Mouse (Mus musculus) hindbrain, postnatal 0 days (tissue): ENCODE data around the gene P4ha1. TPM values are rescaled to one million over a fixed set of nuclear protein-coding genes. Genes with fewer than 3 reads are reported as not detected.
A peak's percentile ranks its signal among the peaks of the same experiment; 100 is the strongest.

ENCODE experiments used
- ATAC-seq: fragments of 200-750 bp; cut with Nextera tagmentation; 2 replicates; pipeline ENCODE4 v1.8.0; 2017; ENCODE audit warnings: mild to moderate bottlenecking, moderate TSS enrichment, moderate library complexity
- DNase-seq: peaks from one replicate; pipeline ENCODE4 v3.0.0-alpha.2; 2015; ENCODE audit warnings: low spot score
- H3K27ac ChIP-seq: fragments of 300-500 bp; sonication (generic); 2 replicates; pipeline ENCODE4 v1.5.1; 2014; ENCODE audit warnings: mild to moderate bottlenecking
- H3K27me3 ChIP-seq: fragments of 300-500 bp; sonication (generic); 2 replicates; pipeline ENCODE4 v1.6.1; 2014; ENCODE audit warnings: low read length, mixed read lengths; ENCODE audit not compliant: insufficient read depth
- H3K36me3 ChIP-seq: fragments of 300-500 bp; sonication (generic); 2 replicates; pipeline ENCODE4 v1.6.1; 2014; ENCODE audit warnings: low read length, mixed read lengths; ENCODE audit not compliant: insufficient read depth
- H3K4me1 ChIP-seq: fragments of 300-500 bp; sonication (generic); 2 replicates; pipeline ENCODE4 v1.6.1; 2014; ENCODE audit warnings: antibody characterized with exemption, low read length, mixed read lengths; ENCODE audit not compliant: insufficient read depth
- H3K4me2 ChIP-seq: fragments of 300-500 bp; sonication (generic); 2 replicates; pipeline ENCODE4 v1.6.1; 2014; ENCODE audit warnings: low read depth, mild to moderate bottlenecking, low read length, moderate library complexity, mixed read lengths
- H3K4me3 ChIP-seq: fragments of 300-500 bp; sonication (generic); 2 replicates; pipeline ENCODE4 v1.5.1; 2014; ENCODE audit warnings: low read length
- H3K9ac ChIP-seq: fragments of 300-500 bp; sonication (generic); replicated peaks from 2 replicates; pipeline ENCODE4 v1.6.1; 2014; ENCODE audit warnings: mild to moderate bottlenecking, low read length, moderate library complexity, mixed read lengths
- H3K9me3 ChIP-seq: fragments of 300-500 bp; sonication (generic); 2 replicates; pipeline ENCODE4 v1.6.1; 2016; ENCODE audit warnings: low read length, mixed read lengths
- CTCF ChIP-seq: IDR thresholded peaks from 2 replicates; pipeline ENCODE4 v1.5.1; 2016; ENCODE audit warnings: antibody characterized with exemption, control low read depth, low read depth
- WGBS: fragments of 180-500 bp; shearing (Covaris S2); extraction: QIAGEN DNeasy Blood & Tissue Kit; methylation state at CpG from one replicate; pipeline ENCODE4 v1.1.7; 2014; 5-methylcytosine and 5-hydroxymethylcytosine counted together
- polyA plus RNA-seq: library from polyadenylated mRNA; unstranded; fragments of >200 nt; fragmentation: Nextera tagmentation; extraction: Ambion mirVana; gene quantifications from 2 replicates; pipeline ENCODE4 v1.2.1, GENCODE M21; 2015
- total RNA-seq: library from RNA; depleted of rRNA; stranded (reverse); fragments of >200 nt; gene quantifications from 2 replicates; pipeline ENCODE4 v1.2.3, GENCODE M21; 2014; rRNA removed

The P4ha1 gene
- 17.6 and 18.3 TPM in 2 replicates for total RNA-seq
- polyA plus RNA-seq: 12.7 and 13.3 TPM in 2 replicates

- 0% methylated on average over 35 of the region's 39 CpGs for WGBS
- Histone ChIP-seq H3K27ac (peak within 1 kb of the TSS; percentile 84), H3K4me3 (peak within 1 kb of the TSS; percentile 69), H3K9me3 (no peaks in the 10 kb centered on the region), H3K4me1 (0 out of 2 replicates have a peak, but pooled peaks cover 10% of the 10 kb centered on the region), H3K4me2 (peak within 1 kb of the TSS; percentile 64), H3K27me3 (no peaks in the 10 kb centered on the region), H3K9ac (peak within 1 kb of the TSS; percentile 79), H3K36me3 (no peaks in the 10 kb centered on the region)
- DNase-seq (peak; percentile 100), ATAC-seq (peak; percentile 100)
- TF ChIP-seq CTCF: peak; percentile 83
These were observed at the start of gene P4ha1 for GRCm38 (mm10) chr10:59323100-59323487. P4ha1 (plus strand) TSS chr10:59323296.

DNA sequence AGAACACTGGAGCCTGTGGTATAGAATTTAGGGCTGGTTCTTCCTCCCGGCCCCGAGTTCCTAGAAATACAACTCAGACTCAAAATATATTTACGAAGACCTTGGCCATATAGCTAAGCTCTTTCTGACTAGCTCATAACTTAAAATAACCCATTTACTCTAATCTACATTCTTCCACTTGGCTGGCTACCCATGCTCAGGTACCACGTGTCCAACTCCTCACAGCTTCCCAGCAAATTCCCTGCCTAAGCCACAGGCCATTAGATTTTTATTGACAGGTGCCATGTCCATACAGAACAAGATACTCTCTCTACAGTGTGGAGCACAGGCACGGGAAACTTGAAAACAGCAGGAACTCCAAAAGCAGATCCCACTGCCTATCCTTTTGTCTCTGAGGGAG lies 47.4 kb upstream of the P4ha1 start:
- Histone ChIP-seq H3K4me2 (no peak overlapping the region), H3K36me3 (no peaks in the 10 kb centered on the region), H3K4me3 (no peak overlapping the region), H3K27ac (no peak overlapping the region), H3K9me3 (no peaks in the 10 kb centered on the region), H3K9ac (no peak overlapping the region), H3K27me3 (no peaks in the 10 kb centered on the region), H3K4me1 (no peaks in the 10 kb centered on the region)
- DNase-seq (no peak), ATAC-seq (no peak)
- WGBS: 87% methylated on average over 5 of the region's 5 CpGs
- TF ChIP-seq CTCF: no peak

- Histone ChIP-seq H3K27ac (no peak overlapping the region), H3K4me1 (no peaks in the 10 kb centered on the region), H3K9me3 (no peaks in the 10 kb centered on the region), H3K4me2 (no peak overlapping the region), H3K9ac (no peak overlapping the region), H3K27me3 (no peaks in the 10 kb centered on the region), H3K36me3 (no peaks in the 10 kb centered on the region), H3K4me3 (no peak overlapping the region)
- no peak for ATAC-seq
- 63% methylated on average over 10 of the region's 10 CpGs for WGBS
- TF ChIP-seq CTCF: no peak
- no peak for DNase-seq
These were observed 46.0 kb upstream of the P4ha1 start for GRCm38 (mm10) chr10:59277116-59277515.

DNA sequence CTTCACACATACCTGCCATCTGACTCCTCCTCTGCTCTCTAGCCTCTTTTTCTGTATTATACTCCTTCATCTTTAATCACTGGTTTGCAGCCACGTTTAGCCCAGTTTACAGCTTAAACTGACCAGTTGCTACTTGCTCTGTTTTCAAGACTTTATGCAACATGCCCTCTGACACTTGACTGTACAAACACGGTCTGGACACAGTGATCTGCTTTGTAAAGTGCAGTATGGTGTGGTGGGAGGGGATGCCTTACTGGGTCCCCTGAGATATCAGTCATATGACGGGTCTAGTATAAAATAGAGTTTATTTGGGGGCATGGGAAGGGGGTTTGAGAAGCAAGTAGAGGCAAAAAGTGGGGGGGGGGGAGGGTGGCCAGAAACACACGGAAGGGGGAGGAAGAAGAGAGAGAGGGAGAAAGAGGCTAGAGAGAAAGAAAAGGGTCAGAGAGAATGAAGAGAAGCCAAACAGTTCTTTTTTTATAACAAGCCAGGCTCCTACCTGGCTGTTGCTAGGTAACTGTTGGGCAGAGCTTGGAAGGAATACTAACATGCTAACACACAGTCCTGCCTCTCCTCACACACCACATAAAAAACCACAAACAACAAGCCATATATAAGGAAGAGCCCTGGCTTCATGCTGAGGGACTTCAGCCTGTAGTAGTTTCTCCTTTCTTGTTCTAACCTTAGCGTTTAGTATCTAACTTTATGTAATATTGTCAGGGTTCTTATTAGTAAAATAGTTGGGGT lies 45.2 kb upstream of the P4ha1 start:
- no peaks in the 10 kb centered on the region for H3K27me3 ChIP-seq
- no peak overlapping the region for H3K9ac ChIP-seq
- DNase-seq: no peak
- H3K4me1 ChIP-seq: no peaks in the 10 kb centered on the region
- H3K9me3 ChIP-seq: no peaks in the 10 kb centered on the region
- ATAC-seq: no peak
- H3K4me2 ChIP-seq: no peak overlapping the region
- H3K4me3 ChIP-seq: no peak overlapping the region
- TF ChIP-seq CTCF: no peak
- H3K27ac ChIP-seq: no peak overlapping the region
- H3K36me3 ChIP-seq: no peaks in the 10 kb centered on the region
- WGBS: 58% methylated on average over 5 of the region's 5 CpGs

DNA sequence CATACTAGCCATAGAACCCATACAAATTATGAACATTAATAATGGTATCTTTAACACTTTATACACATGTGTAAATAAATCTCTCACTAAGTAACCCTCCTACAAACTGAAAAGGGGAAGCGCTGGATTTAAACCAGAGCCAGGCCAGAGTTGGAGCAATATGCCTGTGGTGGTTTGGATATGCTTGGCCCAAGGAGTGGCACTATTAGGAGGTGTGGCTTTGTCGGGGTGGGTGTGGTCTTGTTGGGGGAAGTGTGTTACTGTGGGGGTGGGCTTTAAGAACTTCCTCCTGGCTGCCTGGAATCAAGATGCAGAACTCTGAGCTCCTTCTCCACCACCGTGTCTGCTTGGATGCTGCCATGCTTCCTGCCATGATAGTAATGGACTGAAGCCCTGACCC lies 39.9 kb upstream of the P4ha1 start:
- Histone ChIP-seq H3K4me1 (0 out of 2 replicates have a peak, but pooled peaks cover 2% of the 10 kb centered on the region), H3K4me3 (no peak overlapping the region), H3K27ac (peak overlapping the region; percentile 26; the same call in 1 of the 2 replicates), H3K36me3 (no peaks in the 10 kb centered on the region), H3K9me3 (no peaks in the 10 kb centered on the region), H3K27me3 (no peaks in the 10 kb centered on the region), H3K4me2 (no peak overlapping the region), H3K9ac (no peak overlapping the region)
- WGBS: 85% methylated on average over 3 of the region's 3 CpGs
- no peak for DNase-seq
- peak; percentile 47; the same call in 1 of the 2 replicates for ATAC-seq
- no peak for TF ChIP-seq CTCF

GRCm38 (mm10) chr10:59283749-59284148 lies 39.3 kb upstream of the P4ha1 start:
- Histone ChIP-seq H3K27ac (peak overlapping the region; percentile 26; the same call in 1 of the 2 replicates), H3K27me3 (no peaks in the 10 kb centered on the region), H3K36me3 (no peaks in the 10 kb centered on the region), H3K4me3 (no peak overlapping the region), H3K4me2 (no peak overlapping the region), H3K9me3 (no peaks in the 10 kb centered on the region), H3K4me1 (0 out of 2 replicates have a peak, but pooled peaks cover 2% of the 10 kb centered on the region), H3K9ac (no peak overlapping the region)
- ATAC-seq (peak; percentile 70; the same call in 1 of the 2 replicates), DNase-seq (peak; percentile 50)
- WGBS: 48% methylated on average over 1 of the region's 1 CpGs
- no peak for TF ChIP-seq CTCF

GRCm38 (mm10) chr10:59285530-59285929 lies 37.6 kb upstream of the P4ha1 start:
- H3K4me3 ChIP-seq: no peak overlapping the region
- H3K9me3 ChIP-seq: no peaks in the 10 kb centered on the region
- no peak for TF ChIP-seq CTCF
- H3K27me3 ChIP-seq: no peaks in the 10 kb centered on the region
- H3K4me1 ChIP-seq: 0 out of 2 replicates have a peak, but pooled peaks cover 2% of the 10 kb centered on the region
- H3K4me2 ChIP-seq: no peak overlapping the region
- no peak for ATAC-seq
- no peaks in the 10 kb centered on the region for H3K36me3 ChIP-seq
- 52% methylated on average over 5 of the region's 5 CpGs for WGBS
- DNase-seq: peak; percentile 48
- no peak overlapping the region for H3K27ac ChIP-seq
- H3K9ac ChIP-seq: no peak overlapping the region
